Mouse (Mus musculus) A20 (cell line): Measurements from ENCODE around the gene Fggy.

Source experiments
- DNase-seq: peaks from one replicate; pipeline ENCODE4 v3.0.0-alpha.2; 2011; ENCODE audit warnings: low read depth, low spot score

Fggy gene

GRCm38 (mm10) chr4:95590878-95591277 is 33.6 kb downstream of the Fggy start:
- no peak for DNase-seq

DNA sequence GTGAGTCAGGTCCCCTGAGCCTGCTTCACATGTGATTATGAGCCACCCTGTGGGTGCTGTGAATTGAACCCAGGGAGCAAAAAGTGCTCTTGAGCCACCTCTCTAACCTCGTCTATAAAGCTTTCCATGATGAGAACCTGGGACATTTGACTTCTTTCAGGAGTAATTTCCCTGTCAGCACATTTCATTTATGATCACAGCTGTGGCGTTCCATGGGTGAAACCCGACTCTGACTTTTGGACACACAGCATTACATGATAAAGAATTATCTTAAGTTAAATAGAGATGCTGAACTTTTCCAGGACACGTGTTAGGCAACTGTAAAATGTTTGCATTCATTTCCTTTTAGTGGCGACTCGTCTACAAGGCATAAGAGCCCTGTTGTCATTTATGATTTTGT is 39.9 kb downstream of the Fggy start:
- no peak for DNase-seq

DNA sequence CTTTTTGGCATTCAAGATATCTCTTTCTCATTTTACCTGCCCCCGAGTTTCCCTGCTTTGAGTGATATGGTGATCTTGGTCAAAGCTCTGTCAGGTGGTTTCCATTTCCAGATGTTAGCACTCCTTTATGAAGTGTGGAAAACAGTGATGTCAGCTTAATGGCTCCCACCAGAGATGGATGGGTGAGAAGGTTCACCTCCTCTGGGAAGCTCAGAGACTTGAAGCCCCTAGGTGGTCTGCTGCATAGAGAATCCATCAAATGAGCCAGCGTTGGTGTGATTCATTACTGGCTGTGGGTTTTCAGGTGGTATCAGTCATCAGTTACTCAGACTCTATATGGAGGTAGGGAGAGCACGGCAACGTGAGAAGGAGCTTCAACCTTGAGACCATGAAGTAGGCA is 44.5 kb downstream of the Fggy start:
- no peak for DNase-seq

GRCm38 (mm10) chr4:95603254-95603653 is 45.9 kb downstream of the Fggy start:
- DNase-seq, result no peak

DNA sequence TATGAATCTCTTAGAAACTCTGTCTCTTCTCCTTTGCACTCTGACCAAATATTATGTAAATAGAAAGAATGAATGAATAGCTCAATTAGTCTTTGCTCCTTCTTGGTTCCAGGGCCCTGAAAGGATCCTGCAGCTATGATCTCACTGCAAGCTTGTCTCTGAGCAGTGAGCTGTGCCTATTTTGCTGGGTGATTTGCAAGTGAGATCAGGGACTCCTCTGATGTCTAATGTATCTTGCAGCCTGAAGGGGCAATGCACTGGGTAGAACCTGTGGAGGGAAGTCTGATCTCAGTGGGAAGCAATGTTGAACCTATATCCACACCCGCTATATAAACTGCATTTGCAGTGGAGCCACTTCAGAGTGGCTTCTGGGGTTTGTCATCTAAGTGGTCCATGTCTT is 53.4 kb downstream of the Fggy start:
- DNase-seq, result no peak

DNA sequence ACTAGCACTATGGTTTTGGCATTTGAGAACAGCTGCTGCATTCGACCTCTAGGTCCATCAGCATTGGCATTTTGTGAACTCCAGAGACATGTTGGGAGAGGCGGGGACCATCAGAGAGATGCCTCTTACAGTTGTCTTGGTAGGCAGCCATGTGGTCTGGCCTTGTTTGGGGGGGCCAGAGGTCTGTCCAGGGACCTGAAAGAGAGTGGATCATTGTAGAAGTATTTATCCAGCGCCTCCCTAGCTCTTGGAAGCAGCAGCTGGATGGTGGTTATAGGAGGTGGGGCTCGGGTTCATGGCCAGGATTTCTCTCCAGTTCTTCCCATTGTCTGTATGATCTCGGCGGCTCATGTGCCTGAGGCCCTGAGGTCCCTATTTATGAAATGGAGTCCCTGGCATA is 54.1 kb downstream of the Fggy start:
- no peak for DNase-seq

GRCm38 (mm10) chr4:95621046-95621445 is 63.7 kb downstream of the Fggy start:
- no peak for DNase-seq

- DNase-seq, result no peak
These were observed 67.4 kb downstream of the Fggy start for GRCm38 (mm10) chr4:95624696-95625095.

DNA sequence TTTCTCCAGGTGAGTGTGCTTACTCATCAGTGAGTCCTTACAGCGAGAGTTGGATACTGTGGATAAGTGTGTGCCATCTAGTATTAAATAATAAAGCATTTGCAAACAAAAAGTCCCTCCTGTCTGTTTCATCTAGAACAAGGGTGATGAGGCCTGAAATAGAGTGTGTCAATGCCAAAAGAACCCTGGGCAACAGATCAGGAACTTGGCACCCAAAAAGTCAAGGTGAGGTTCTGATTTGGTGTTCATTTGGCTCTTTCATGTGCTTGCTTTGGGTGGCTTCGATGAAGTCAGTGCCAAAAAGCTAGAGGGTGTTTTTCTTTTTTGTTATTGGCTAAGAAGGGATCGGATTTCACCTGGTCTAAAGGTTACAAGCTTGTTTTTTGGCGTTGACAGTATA is 68.3 kb downstream of the Fggy start:
- no peak for DNase-seq

- DNase-seq, result no peak
These were observed 68.9 kb downstream of the Fggy start for GRCm38 (mm10) chr4:95626186-95626585.

GRCm38 (mm10) chr4:95634903-95635302 is 77.6 kb downstream of the Fggy start:
- no peak for DNase-seq

DNA sequence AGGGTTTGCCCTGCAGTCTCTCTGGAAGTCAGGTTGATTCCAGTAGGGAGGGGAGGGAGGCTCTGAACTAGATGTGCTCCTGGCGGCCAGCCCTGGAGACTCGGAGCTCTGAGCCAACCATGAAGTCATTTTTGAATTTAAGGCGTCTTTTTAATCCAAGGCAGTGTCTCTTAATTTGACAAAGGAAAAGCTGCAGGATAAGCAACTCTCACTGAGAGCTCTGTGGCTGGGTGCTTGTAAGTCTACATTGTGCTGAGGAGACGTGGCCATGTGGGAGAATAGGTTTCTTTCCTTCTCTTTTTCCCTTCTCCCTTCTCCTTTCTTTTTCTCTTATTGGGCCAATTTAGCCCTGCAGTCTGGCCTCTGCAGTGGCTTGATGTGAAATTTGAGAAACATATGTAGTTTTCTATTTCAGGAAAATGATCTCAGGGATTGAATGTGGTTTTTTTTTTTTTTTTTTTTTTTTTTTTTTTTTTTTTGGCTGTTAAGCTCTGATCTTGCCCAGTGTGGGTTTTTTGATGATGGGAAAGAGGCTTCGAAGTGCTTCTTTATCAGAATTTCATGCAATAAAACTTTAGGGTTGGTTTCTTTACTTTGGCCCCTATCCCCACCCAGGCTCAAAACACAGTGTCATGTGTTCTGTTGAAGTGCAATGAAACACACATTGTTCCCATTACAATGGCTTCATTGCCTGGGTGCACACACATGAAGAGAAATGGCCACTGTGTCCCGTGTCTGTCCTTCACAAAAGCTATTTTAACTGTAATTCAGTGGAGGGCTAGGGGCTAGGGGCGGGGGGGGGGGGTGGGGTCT is 79.8 kb downstream of the Fggy start:
- DNase-seq, result no peak

DNA sequence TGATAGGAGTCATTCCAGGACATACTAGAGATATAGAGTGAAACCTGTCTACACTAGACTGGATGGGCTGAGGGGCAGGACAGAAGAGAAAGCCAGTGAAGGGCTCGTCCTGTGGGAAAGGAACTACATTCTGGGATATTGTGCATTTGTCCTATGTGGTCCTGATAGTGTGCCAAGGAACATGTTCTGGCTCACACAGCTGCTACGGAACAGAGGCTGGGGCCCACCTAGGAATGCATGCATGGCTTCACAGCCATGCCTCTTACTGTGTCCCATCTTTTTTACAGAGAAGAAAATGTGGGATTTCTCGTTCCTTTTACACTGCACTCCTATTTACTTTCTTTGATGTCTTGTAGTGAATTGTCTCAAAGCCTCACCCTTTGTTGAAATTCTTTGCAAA is 80.8 kb downstream of the Fggy start:
- DNase-seq, result no peak

- no peak for DNase-seq
These were observed 83.5 kb downstream of the Fggy start for GRCm38 (mm10) chr4:95640831-95641230.

DNA sequence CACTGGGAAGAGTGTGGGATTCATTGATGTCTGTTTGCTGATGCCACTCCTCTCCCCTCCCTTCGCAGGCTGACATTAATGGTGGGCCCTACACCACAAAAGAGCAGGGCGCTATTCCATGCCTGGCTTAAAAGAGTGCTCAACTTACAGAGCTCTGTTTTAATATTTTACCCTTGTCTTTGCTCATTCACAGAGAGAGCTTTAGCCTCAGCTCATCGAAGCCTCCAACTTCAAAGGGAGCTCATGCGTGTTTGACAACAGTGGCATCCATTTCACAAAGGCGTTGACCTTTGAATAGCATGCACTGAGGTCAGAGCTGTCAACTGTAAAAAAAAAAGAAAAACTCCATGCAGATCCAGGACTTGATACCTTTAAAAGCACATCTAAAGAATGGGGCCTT is 86.7 kb downstream of the Fggy start:
- no peak for DNase-seq

- no peak for DNase-seq
These were observed 91.7 kb downstream of the Fggy start for GRCm38 (mm10) chr4:95648801-95649551.

- DNase-seq, result no peak
These were observed 92.2 kb downstream of the Fggy start for GRCm38 (mm10) chr4:95649552-95649905.

DNA sequence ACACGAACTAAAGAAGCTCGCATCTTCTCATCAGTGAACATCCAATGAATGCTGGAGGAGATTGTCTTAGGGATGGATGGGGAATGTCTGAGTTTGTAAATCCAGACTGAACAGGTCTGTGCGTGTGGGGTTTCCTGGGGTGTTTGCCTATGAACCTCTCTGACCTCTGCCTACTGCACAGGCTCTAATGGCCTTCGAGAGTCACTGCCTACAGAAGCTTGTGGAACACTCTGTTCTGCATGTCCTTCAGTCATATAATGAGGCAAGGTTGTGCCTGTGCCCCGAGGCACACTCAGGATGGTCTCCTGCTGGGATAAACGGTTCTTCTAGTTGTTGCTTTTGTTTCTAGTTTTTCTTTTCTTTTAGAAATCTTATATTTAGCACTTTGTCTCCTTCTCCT is 92.7 kb downstream of the Fggy start:
- no peak for DNase-seq

- DNase-seq, result no peak
These were observed 94.7 kb downstream of the Fggy start for GRCm38 (mm10) chr4:95652044-95652443.

DNA sequence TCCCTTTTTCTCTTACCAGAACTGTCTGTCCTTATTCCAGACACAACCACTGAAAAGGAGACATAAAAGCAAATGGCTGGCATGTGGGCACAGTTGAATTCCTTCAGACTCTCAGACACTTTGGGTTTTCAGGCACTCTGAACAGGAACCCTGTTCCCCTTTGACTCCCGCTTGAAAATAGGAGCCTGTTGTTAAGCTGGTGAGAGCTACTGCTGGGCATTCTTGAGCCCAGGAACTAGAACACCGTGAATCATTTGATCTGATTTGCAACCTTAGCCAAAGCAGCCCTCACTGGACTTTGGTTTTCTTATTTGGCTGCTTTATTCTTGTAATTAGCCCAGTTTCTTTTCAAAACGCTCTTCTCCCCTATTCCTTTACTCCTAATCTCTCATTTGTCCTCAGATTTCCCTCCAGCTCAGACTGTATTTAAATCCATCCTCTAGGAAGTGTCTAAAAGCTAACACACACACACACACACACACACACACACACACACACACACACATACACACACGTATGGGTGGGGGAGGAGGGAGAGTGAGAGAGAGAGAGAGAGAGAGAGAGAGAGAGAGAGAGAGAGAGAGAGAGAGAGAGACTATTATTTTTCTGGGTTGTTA is 96.1 kb downstream of the Fggy start:
- DNase-seq, result no peak

GRCm38 (mm10) chr4:95653913-95654301 is 96.6 kb downstream of the Fggy start:
- no peak for DNase-seq

DNA sequence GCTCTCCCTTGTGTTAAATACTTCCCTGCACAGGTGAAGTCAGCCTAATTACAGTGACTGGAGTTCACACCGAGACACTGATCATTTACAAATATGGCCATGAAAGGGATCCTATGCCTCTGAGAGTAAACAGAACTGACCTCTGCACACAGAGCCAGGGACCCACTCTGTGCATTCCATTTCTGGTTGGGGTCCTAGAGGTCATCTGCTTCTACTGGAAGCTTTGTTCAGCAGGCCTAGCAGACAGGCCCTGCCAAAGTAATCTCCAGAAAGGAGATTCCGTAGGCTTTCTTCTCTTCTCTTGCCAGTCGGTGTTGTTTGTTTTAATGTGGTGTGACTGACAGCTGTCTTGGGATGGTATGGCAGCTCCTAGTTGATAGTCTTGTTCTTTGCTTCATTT is 101.7 kb downstream of the Fggy start:
- no peak for DNase-seq

DNA sequence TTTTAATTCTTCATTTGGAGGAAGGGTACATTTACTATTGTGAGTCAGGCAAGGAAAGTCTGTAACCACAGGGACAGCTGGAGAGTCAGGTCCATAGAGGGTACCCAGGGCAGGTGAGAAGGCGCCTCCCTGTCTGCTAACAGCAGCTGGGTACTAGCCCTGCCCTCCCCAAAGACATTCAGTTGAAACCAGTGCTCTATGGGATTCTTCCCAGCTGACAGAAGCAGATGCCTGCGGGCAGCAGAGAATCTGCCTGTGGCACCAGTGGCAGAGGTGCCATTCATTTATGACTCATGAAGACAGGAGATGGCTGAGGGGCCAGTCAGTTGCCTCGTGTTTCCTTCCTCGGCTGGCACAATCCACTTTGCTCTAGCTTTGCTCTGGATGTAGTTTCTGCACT is 106.3 kb downstream of the Fggy start:
- DNase-seq, result no peak
